Mouse (Mus musculus) kidney, adult 2 months (tissue): ENCODE measurements at regions not wholly inside any gene's neighbourhood (a gene's known extent, or its start where the extent isn't known, plus 50 kb on each side); places are given as distances from the start of the nearest gene placed in this dataset.

ENCODE experiments used
- CTCF ChIP-seq: fragments of 200-500 bp; conservative IDR thresholded peaks from 2 replicates; pipeline ENCODE4 v1.5.1; 2011; ENCODE audit warnings: low read depth, mild to moderate bottlenecking, control low read depth, low read length, moderate library complexity, mixed read lengths; ENCODE audit not compliant: insufficient read depth, insufficient read length
- POLR2A ChIP-seq: fragments of 200-500 bp; IDR thresholded peaks from one replicate; pipeline ENCODE4 v1.6.1; 2011; ENCODE audit warnings: low read depth, low read length, control low read depth

- TF ChIP-seq CTCF (no peak), POLR2A (no peak)
These were observed 78.7 kb upstream of the Rbbp6 start for GRCm38 (mm10) chr7:122886737-122887136.
